Mouse (Mus musculus) sigmoid colon, adult 10 weeks (tissue): ENCODE measurements around the gene March4. TPM values are rescaled to one million over a fixed set of nuclear protein-coding genes. Genes with fewer than 3 reads are reported as not detected.

Source experiments
- polyA plus RNA-seq: library from polyadenylated mRNA; stranded (reverse); fragments of 350-450 nt; fragmentation: Illumina TruSeq; extraction: RNeasy Lipid Tissue Mini Kit (QIAGEN cat#74804); gene quantifications from one replicate; pipeline ENCODE4 v1.2.3, GENCODE M21; 2014; ENCODE audit warnings: low read depth, low replicate concordance

The March4 gene
- 0.16 TPM for polyA plus RNA-seq

DNA sequence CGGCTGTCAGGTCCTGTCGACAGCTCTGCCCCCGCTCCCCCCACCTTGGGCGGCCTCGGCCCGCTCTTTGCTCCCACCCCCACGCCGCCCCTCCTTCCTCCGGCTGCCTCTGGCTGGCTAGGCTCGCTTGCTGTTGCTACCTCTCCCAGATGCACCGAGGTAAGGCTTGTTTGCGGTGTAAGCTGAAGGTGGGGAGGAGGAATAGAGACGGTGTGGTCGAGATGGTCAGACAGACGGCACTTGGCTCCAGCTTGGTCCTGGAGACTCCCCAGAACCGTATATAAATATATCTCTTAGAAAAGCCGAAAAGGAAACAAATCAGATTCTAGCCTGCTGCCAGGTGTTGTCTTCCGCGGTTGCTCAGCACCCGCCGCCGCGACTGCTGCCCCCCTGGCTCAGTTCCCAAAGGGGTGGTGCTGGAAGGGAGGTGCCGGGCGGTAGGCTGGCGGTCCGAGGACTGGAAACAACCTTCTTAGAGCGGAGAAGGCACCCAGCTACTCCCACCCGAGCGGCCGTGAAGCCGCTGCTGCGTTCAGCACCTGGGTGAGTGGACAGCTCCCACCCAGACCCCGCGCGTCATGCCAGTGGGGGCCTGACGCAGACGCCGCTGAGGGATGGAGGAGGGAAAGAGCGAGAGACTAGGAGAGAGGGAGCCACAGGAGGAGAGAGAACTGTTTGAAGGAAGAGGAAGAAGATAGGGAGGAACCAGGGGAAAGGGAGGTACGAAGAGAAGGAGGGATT is at the start of gene March4:
TSS of gene March4 (minus strand) at position 320 of the 741 bp plus-strand sequence.

DNA sequence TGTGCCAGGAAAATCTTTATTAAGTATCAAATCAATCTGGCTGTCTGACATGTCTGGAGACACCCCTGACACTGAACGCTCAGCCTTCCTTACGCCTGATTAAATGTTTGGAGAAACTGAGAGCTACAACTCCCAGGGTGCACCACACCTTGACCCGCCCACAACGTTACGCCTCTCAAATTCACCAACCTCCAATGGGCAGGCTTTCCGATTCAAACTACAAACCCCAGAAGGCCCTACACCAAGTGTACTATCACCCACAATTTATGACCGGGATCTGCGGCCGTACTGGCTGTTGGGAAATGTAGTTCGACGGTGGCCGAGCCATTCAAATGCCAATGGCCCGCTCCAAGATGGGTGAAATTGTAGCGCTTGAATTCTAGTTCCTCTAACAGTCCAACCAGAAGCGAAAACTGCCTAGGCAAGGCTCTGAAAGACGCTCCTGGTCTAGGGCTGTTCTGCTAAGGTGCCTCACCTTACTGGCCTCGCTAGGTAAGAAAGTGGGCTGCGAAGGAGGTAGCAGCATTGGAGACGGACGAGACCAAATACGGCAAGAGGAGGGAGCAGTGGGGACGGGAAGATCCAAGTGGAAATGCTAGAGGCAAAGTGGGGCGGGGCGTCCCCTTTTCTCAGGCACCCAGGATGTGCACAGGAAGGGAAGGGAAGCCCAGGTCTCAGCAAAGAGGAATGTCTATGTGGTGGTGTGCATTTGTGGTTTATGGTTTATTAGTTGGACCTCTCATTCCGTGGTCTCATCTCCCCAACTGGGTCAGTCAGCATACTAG is 46.4 kb upstream of the March4 start, which contains the start of gene Smarcal1:
TSS of gene Smarcal1 (plus strand) at position 305 of the 785 bp plus-strand sequence.

Other genes starting within 250 kb of the March4 start
- gene Xrcc5, start 229.5 kb downstream of the March4 start, polyA plus RNA-seq: 29.5 TPM
- gene Smarcal1, start 46.3 kb upstream of the March4 start, polyA plus RNA-seq: 3.2 TPM
- gene Ankar, start 163.6 kb upstream of the March4 start, polyA plus RNA-seq: not detected
- 44.5 TPM for gene Rpl37a, start 174.4 kb upstream of the March4 start, polyA plus RNA-seq